Mouse (Mus musculus) liver, embryonic 16.5 days (tissue): ENCODE results near the gene Fez2. TPM values are rescaled to one million over a fixed set of nuclear protein-coding genes. Genes with fewer than 3 reads are reported as not detected.

ENCODE experiments used
- ATAC-seq: fragments of 200-750 bp; cut with Nextera tagmentation; 2 replicates; pipeline ENCODE4 v1.8.0; 2017; ENCODE audit warnings: low read depth, mild to moderate bottlenecking, moderate number of reproducible peaks, moderate library complexity
- H3K27ac ChIP-seq: fragments of 300-500 bp; sonication (generic); 2 replicates; pipeline ENCODE4 v1.5.1; 2014; ENCODE audit warnings: mild to moderate bottlenecking, low read length
- H3K27me3 ChIP-seq: fragments of 300-500 bp; sonication (generic); 2 replicates; pipeline ENCODE4 v1.6.1; 2014; ENCODE audit warnings: low read depth, low read length, mixed read lengths; ENCODE audit not compliant: control insufficient read depth, insufficient read depth
- H3K36me3 ChIP-seq: fragments of 300-500 bp; sonication (generic); 2 replicates; pipeline ENCODE4 v1.6.1; 2014; ENCODE audit warnings: mild to moderate bottlenecking; ENCODE audit not compliant: control insufficient read depth, insufficient read depth
- H3K4me1 ChIP-seq: fragments of 300-500 bp; sonication (generic); 2 replicates; pipeline ENCODE4 v1.6.1; 2014; ENCODE audit warnings: low read depth, low read length, mixed read lengths; ENCODE audit not compliant: control insufficient read depth
- H3K4me2 ChIP-seq: fragments of 300-500 bp; sonication (generic); 2 replicates; pipeline ENCODE4 v1.6.1; 2014; ENCODE audit warnings: low read depth, low read length, mixed read lengths
- H3K4me3 ChIP-seq: fragments of 300-500 bp; sonication (generic); 2 replicates; pipeline ENCODE4 v1.5.1; 2014; ENCODE audit warnings: low read depth, mild to moderate bottlenecking, low read length
- H3K9ac ChIP-seq: fragments of 300-500 bp; sonication (generic); 2 replicates; pipeline ENCODE4 v1.6.1; 2014; ENCODE audit warnings: low read depth, low read length
- H3K9me3 ChIP-seq: fragments of 300-500 bp; sonication (generic); replicated peaks from 2 replicates; pipeline ENCODE4 v1.6.1; 2016; ENCODE audit warnings: low read length; ENCODE audit not compliant: control insufficient read depth
- WGBS: fragments of 180-500 bp; shearing (Covaris S2); extraction: QIAGEN DNeasy Blood & Tissue Kit; methylation state at CpG from one replicate; pipeline ENCODE4 v1.1.7; 2014; ENCODE audit not compliant: insufficient replicate concordance; 5-methylcytosine and 5-hydroxymethylcytosine counted together
- polyA plus RNA-seq: library from polyadenylated mRNA; unstranded; fragments of >200 nt; fragmentation: Nextera tagmentation; extraction: Ambion mirVana; gene quantifications from 2 replicates; pipeline ENCODE4 v1.2.1, GENCODE M21; 2015

The Fez2 gene
- polyA plus RNA-seq, 1 experiment from 2014 or later, result 18.5 TPM

DNA sequence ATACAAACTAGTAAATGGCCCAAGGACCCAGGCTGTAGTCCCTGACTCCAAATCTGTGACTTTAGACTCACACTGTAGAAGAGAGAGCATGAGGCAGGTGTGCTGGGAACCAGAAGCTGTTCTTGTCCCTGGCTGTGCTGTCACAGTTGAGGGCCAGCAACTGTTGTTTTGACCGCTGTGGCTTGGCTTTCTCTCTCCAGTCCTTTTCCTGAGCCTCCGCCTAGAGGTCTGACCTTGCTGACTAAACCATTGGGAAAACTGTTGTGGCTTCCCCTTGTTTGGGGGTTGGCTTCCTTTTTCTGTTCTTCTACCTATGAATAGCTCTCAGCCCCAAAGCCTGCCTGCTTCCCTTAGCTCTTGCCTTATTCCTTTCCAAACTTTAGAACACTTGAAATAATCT, 91.6 kb downstream of the Fez2 start:
- Histone ChIP-seq H3K27me3 (no peaks in the 10 kb centered on the region), H3K9me3 (no peaks in the 10 kb centered on the region), H3K9ac (no peak overlapping the region), H3K4me3 (no peak overlapping the region), H3K27ac (0 out of 2 replicates have a peak overlapping the region, but pooled peaks have one; percentile 24), H3K4me2 (no peak overlapping the region), H3K36me3 (no peaks in the 10 kb centered on the region), H3K4me1 (peaks cover 27% of the 10 kb centered on the region)
- WGBS, result 61% methylated on average over 2 of the region's 2 CpGs
- ATAC-seq, result no peak

DNA sequence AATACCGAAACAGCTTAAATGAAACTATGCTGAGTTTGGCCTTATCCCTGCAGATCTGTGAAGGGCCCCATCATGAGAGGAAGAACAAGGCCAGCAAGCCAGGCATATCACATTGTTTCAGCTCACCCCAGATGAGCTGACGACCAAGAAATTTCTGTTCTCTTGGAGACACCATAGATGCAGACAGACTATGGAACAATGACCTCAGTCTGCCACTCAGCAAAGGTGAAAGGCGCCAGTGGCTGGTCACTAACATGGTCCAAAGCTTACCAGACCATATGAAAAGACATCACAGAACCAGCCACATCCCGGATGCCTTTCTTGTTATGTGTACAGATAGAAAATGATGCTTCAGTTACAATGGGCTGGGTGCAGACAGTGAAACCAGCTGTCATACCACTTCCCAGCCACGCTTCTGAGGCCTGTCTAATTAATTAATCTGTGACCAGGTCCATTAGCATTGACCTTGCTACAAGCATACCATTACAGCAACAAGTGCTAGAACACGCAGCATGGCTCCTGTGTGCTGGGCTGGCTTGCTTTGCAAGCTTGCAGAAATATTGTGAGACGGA, 92.1 kb downstream of the Fez2 start:
- H3K4me3 ChIP-seq, result no peak overlapping the region
- peaks cover 27% of the 10 kb centered on the region for H3K4me1 ChIP-seq
- no peak overlapping the region for H3K9ac ChIP-seq
- 68% methylated on average over 7 of the region's 7 CpGs for WGBS
- H3K27ac ChIP-seq, result 0 out of 2 replicates have a peak overlapping the region, but pooled peaks have one; percentile 24
- no peaks in the 10 kb centered on the region for H3K9me3 ChIP-seq
- H3K4me2 ChIP-seq, result no peak overlapping the region
- no peak for ATAC-seq
- H3K27me3 ChIP-seq, result no peaks in the 10 kb centered on the region
- H3K36me3 ChIP-seq, result no peaks in the 10 kb centered on the region

DNA sequence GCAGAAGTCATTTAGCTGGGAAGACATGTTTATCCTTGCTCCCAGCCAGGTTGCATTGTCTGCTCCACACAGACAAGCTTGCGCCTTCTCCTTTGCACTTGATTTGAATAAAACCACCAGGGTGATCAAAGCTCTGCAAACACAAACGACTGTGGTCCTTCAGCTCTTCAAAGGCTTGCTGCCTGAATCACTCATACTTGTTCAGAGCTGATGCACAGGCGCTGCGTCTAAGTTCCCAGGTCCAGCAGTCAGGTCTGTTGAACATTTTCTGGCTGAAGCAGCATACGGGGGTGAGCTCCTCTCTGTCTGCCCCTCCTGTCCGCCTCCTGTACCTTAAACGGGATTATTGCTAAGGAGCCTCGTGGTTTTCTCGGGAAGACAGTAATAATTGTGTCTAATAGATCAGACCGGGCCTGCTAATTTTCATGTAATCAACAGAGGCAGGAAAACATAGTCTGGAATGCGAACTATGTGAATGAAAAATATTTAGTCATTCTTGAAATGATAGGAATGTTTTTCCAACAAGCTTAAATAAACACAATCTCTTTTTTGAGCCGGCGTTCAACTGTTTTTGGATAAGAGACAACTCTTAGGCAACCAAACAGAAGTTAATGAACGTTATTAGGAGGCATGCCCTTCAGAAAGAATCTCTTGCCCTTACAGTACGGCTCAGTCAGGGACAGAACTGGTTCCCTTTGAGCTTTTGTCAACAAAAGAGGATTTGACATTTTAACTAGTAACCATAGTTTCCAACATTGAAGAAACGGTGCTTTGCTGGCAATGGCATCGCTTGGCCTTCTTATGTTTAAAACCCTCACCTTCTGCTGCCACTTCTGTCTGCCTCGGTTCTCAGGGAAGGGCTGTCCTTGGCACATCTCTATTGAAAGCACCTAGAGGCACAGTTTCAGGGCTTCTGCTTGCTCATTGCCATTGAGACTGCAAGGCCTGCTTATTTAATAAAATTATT, 95.3 kb downstream of the Fez2 start:
- 59% methylated on average over 18 of the region's 18 CpGs for WGBS
- peaks cover 19% of the 10 kb centered on the region for H3K4me1 ChIP-seq

DNA sequence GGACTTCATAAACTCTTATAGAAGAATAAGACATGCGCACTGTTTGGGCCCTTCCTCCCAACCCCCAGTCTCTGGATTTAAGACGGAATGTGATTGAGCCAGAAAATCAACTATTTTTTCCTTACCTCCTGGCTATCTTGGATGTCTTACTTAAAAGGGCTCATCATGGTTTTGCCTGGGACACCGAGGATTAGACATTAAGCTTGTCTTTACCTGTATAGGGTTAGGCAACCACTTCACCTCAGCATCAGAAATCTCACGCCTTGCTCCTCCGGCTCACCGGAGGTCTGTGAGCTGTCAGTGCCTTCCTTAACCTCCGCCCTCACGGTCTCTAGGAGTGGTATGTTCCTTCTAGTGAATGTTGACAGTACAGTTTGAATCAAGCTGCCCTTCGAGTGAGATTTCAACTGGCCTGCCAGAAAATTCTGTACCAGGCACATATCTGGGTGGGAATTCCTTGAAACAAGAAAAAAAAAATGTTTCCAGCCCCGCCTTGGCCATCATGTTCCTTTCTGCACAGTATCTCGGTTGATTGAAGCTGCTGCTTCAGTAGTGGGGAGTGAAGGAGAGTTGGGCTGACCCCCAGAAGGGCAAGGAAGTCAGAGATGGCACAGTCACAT, 96.6 kb downstream of the Fez2 start:
- Histone ChIP-seq H3K4me1 (peaks cover 8% of the 10 kb centered on the region), H3K36me3 (no peaks in the 10 kb centered on the region), H3K27me3 (no peaks in the 10 kb centered on the region), H3K9me3 (no peaks in the 10 kb centered on the region), H3K4me2 (no peak overlapping the region), H3K27ac (no peak overlapping the region), H3K4me3 (no peak overlapping the region), H3K9ac (no peak overlapping the region)
- ATAC-seq, result no peak
- WGBS, result 76% methylated on average over 11 of the region's 11 CpGs

More for the DNA sequence above, 95.3 kb downstream of the Fez2 start:
- Histone ChIP-seq H3K27ac (no peak overlapping the region), H3K4me3 (no peak overlapping the region), H3K9me3 (no peaks in the 10 kb centered on the region), H3K9ac (no peak overlapping the region), H3K27me3 (no peaks in the 10 kb centered on the region), H3K36me3 (no peaks in the 10 kb centered on the region), H3K4me2 (no peak overlapping the region)
- ATAC-seq, result no peak

Other genes with a start within 250 kb of the Fez2 start
- gene Crim1, start 217.9 kb downstream of the Fez2 start, polyA plus RNA-seq, result 0.41 and 0.63 TPM in 2 replicates
- 0.06 and 0.16 TPM in 2 replicates for gene Vit, start 89.9 kb upstream of the Fez2 start, polyA plus RNA-seq